Mouse (Mus musculus): ENCODE measurements around the gene Gtf2f2.

Gtf2f2 gene

DNA sequence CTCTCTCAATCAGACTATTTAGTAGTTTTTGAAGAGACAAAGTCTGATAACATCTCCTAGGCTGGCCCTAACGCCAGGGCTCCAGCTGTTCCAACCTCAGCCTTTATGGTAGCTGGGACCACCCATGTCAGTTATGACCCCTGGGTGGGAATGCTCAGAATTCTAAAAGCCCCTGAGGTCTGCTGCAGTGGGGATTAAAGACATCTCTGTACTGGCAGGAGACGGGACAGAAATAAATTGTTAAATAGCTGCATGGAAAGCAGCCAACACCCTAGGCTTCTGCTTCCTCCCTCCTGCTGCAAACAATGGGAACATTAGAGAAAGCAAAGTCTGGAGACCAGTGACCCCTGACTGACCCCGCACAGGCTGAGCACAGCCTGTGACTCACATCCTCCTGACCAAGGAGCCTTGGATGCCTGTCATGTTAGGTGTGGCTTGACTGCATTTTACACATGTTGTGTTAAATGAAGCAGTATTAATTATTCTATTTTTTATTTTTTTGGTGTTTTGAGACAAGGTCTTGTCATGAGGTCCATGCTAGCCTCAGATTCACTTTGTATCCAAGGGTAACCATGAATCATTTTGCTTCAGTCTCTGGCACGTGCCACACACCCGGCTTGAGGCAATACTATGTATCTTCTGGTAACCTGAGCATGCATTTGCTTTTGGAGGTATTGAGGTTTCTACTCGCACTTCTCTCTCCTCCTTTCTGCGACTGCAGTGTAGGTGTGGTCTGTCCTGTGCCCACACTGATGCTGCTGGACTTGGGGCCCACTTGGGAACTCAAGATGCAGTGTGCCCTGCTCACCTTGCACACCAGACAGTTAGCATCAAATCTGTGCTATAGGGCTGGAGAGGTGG, 146.9 kb downstream of the Gtf2f2 start:
- no peak for DNase-seq (ENCODE audit: low read depth, low spot score)

DNA sequence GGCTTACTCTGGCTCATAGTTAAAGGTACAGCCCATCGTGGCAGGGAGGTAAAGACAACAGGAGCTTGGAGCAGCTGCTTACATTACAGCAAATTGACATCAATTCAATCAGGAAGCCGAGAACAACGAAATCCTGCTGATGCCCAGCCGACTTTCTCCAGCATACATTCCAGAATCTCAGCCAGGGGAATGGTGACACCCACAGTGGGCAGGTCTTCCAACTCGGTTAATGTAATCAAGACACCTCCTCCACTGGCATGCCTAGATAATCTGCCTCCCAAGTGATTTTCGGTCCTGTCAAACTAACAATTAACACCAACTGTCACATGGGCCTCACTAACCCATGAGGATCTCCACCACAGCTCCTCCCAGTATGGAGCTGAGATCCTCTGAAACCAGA, 148.0 kb downstream of the Gtf2f2 start:
- no peak for DNase-seq (ENCODE audit: low read depth, low spot score)

DNA sequence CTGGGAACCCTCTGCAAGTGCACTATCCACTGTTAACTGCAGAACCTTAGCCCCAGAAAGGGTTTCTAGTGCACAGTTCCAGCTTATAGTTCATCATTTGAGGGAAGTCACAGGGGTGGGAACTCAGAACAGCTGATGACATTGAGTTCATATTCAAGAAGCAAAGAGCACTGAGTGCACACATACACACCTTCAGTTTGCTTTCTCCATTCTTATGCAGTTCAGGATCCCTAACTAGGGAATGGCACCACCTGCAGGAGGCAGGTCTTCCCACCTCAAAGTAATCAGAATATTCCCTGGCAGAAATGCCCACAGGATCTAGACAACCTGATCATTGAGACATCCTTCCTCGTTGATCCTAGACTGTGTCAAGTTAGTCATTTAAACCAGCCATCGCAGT, 151.0 kb downstream of the Gtf2f2 start:
- DNase-seq (ENCODE audit: low read depth, low spot score), result no peak

DNA sequence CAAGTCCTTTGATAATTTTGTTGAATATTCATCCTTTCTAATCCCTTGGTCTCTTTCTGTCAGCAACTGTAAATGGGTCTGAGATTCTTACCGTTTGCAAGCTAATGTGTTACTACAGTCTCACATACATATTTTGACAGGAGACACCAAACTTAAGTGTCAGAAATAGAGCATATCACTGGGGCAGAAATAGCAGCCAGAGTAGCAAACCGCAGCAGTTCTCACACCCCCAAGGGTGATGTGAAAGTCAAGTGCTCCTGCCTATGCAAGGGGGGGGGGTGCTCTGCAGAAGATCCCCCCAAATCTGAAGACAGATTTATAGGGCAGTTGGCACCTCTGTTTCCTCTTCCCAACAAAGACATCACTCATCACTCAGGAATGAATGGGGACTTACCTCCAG, 152.5 kb downstream of the Gtf2f2 start:
- DNase-seq (ENCODE audit: low read depth, low spot score), result no peak

DNA sequence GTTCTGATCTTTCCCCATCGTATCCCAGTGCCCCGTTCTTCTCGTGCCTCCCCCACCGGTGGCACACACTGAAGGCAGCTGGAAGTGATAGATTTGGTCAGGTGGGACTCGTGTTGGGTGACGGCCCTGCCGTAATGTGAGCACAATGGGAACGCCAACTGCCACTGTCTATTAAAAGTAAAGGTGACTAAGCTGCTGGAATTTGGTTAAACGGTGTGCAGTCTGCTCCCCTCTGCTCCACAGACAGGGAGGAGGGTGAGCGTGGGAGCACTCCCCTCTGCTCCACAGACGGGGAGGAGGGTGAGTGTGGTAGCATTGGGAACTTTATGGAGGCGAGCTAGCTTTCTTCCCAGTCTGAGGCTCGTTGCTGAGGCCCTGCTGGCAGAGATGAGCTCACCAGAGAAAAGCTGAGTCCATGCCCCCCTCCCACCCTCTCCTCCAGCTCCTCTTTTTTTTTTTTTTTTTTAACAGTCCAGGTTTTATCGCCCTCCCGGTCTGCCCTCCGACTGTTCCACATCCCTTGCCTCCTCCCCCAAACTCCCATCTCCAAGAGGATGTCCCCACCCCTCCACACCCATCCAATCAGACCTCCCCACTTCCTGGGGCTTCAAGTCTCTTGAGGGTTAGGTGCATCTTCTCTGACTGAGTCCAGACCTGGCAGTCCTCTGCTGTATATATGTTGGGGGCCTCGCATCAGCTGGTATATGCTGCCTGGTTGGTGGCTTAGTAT, 155.2 kb downstream of the Gtf2f2 start:
- DNase-seq (ENCODE audit: low read depth, low spot score), result no peak

DNA sequence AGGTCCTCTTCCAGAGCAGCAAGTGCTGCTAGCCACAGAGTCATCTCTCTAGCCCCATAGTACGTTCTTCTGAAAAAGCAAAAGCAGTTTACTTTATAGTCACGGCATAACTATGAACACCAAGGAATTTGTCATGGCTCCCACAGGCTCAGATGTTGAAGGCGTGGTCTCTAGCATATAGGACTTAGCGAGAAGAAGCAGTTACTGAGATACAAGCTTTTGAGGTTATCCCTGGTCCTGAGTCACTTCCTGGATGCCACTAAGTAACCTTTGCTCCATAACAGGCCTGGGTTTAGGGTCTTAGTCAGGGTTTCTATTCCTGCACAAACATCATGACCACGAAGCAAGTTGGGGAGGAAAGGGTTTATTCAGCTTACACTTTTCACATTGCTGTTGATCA, 158.6 kb downstream of the Gtf2f2 start:
- DNase-seq (ENCODE audit: low read depth, low spot score), result no peak

DNA sequence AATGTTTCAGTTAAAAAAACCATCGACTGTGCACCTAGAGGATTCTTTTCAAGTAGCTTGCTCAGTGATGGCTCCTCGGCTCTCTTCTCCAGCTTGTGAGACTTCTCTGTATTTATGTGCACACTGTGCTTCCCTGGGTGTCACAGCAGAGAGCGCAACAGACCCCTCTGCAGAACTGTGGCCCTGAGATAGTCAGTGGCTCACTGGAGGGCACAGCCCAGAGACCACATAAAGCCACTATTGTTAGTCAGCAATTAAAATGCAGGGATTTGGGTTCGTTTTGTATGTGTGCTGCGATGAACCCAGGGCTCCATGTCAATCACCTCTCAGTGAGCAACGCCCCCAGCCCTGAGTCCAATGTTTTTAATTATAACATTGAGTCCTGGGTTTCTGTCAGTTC, 159.8 kb downstream of the Gtf2f2 start:
- DNase-seq (ENCODE audit: low read depth, low spot score), result no peak

DNA sequence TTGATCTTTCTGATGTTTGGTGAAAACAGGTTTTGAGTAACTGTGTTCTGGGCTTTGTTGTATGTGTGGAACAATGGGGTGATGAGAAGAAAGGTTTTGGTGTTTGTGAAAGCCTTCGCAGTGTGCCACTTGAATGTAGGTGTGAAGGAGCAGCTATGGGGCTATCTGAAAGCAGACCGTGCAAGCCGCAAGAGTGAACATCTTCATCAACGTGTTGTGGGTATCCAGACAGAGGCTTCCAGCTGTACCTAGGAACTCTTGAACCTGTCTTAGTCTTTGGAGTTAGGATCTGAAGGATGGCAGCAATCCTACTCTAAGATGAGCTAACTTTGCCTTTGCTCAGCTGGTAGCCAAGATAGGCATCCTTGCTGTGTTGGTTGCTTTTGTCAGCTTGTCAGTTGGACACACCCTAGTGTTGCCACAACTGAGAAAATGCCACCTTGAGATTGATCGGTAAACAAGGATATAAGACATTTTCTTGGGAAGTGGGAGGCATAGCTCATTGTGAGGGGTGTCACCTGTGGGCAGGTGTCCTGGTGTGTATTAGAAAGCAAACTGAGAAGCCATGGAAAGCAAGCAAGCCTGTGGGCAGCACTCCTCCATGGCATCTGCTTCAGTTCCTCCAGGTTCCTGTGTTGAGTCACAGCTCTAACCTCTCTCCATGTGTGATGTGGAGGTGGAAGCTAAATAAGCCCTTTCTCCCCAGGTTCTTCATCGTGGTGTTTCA, 160.7 kb downstream of the Gtf2f2 start:
- DNase-seq (ENCODE audit: low read depth, low spot score), result no peak

DNA sequence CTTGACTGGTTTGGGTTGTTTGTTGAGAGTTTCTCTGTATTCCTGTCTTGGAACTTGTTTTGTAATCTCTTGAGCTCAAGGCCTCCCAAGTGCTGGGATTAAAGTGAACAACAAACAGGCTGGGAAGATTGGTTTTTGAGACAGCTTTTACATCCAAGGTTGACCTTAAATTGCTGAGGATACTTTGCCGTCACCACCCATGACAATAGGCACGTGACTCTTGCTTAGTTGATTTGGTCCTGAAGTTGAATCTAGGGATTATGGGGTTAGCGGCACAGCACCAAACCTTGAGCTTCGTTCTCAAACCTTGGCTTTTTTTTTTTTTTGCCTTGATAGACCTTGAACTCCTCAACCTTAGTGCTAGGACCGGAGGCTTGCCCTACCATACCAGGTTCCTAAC, 161.4 kb downstream of the Gtf2f2 start:
- no peak for DNase-seq (ENCODE audit: low read depth, low spot score)

DNA sequence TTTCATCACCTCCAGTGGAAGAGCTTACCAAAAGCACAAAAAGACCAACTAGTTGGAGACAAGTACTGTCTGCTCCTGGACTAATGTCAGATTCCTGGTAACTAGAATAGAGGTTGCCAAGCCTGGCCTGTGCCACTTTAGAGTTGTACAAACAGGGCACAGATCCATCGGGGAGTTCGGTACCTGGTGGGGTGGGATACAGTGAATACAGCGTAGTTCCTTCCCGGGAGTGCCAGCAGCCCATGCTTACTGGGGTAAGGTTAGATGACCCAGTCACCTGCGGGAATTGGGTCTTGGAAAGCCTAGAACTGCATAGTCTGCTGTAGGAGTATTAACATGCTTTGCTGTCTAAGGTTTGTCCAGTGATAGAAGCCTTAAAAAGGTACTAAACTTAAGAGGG, 162.2 kb downstream of the Gtf2f2 start:
- no peak for DNase-seq (ENCODE audit: low read depth, low spot score)

DNA sequence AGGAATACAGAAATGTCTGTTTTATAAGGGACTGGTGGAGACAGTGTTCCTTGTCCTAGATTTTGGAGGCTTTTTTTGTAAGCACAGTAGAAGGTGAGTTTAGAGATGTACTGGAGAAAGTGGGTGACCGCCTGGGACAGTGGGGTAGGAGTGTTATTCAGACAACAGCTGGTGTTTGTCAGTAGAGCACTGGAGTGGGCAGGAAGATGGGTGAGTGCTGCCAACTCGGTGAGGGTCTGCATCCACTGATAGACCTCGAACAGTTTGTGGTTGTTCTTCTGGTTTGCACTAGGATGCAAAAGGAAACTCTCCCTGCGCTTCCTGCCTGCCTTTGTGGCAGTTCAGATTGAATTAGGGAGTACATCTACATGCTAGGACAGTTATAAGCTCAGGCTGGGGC, 163.0 kb downstream of the Gtf2f2 start:
- DNase-seq (ENCODE audit: low read depth, low spot score), result no peak

Measured in c-Kit-negative CD71-positive TER-119-positive erythroid progenitor cells, embryonic 14.5 days (primary cell).